Mouse (Mus musculus) neural tube, embryonic 14.5 days (tissue): ENCODE data around the gene Prkx. TPM values are rescaled to one million over a fixed set of nuclear protein-coding genes. Genes with fewer than 3 reads are reported as not detected.

Experiments used
- ATAC-seq: fragments of 200-750 bp; cut with Nextera tagmentation; 2 replicates; pipeline ENCODE4 v1.8.0; 2017; ENCODE audit warnings: low read depth, mild to moderate bottlenecking, moderate TSS enrichment, moderate library complexity
- H3K27ac ChIP-seq: fragments of 300-500 bp; sonication (generic); 2 replicates; pipeline ENCODE4 v1.5.1; 2014; ENCODE audit warnings: low read depth, mild to moderate bottlenecking, control low read depth, low read length, moderate library complexity, mixed read lengths
- H3K27me3 ChIP-seq: fragments of 300-500 bp; sonication (generic); 2 replicates; pipeline ENCODE4 v1.6.1; 2014; ENCODE audit warnings: low read length; ENCODE audit not compliant: control insufficient read depth, insufficient read depth
- H3K36me3 ChIP-seq: fragments of 300-500 bp; sonication (generic); 2 replicates; pipeline ENCODE4 v1.6.1; 2014; ENCODE audit warnings: low read length, mixed read lengths; ENCODE audit not compliant: control insufficient read depth, insufficient read depth
- H3K4me1 ChIP-seq: fragments of 300-500 bp; sonication (generic); 2 replicates; pipeline ENCODE4 v1.6.1; 2014; ENCODE audit warnings: low read length; ENCODE audit not compliant: control insufficient read depth, insufficient read depth
- H3K4me2 ChIP-seq: fragments of 300-500 bp; sonication (generic); 2 replicates; pipeline ENCODE4 v1.6.1; 2014; ENCODE audit warnings: mild to moderate bottlenecking, low read depth, low read length, control low read depth
- H3K4me3 ChIP-seq: fragments of 300-500 bp; sonication (generic); 2 replicates; pipeline ENCODE4 v1.5.1; 2014; ENCODE audit warnings: low read depth, low read length, control low read depth, mixed read lengths
- H3K9ac ChIP-seq: fragments of 300-500 bp; sonication (generic); replicated peaks from 2 replicates; pipeline ENCODE4 v1.6.1; 2014; ENCODE audit warnings: low read depth, mild to moderate bottlenecking, control low read depth, low read length, mixed read lengths
- H3K9me3 ChIP-seq: fragments of 300-500 bp; sonication (generic); 2 replicates; pipeline ENCODE4 v1.6.1; 2016; ENCODE audit warnings: low read length; ENCODE audit not compliant: control insufficient read depth
- WGBS: fragments of 180-500 bp; shearing (Covaris S2); extraction: QIAGEN DNeasy Blood & Tissue Kit; methylation state at CpG from one replicate; pipeline ENCODE4 v1.1.7; 2014; 5-methylcytosine and 5-hydroxymethylcytosine counted together
- polyA plus RNA-seq: library from polyadenylated mRNA; unstranded; fragments of >200 nt; fragmentation: Nextera tagmentation; extraction: Ambion mirVana; gene quantifications from 2 replicates; pipeline ENCODE4 v1.2.1, GENCODE M21; 2014

Prkx gene
- 28.9 and 32.8 TPM in 2 replicates for polyA plus RNA-seq

GRCm38 (mm10) chrX:77796238-77796835 is at the start of gene Prkx:
Gene Prkx, minus strand, starts transcription at chrX:77796278.
- H3K27me3 ChIP-seq, result no peaks in the 10 kb centered on the region
- H3K9ac ChIP-seq, result peak within 1 kb of the TSS; percentile 62
- peak within 1 kb of the TSS; percentile 70 for H3K27ac ChIP-seq
- WGBS, result 25% methylated on average over 18 of the region's 19 CpGs
- ATAC-seq, result peak; percentile 86
- no peaks in the 10 kb centered on the region for H3K36me3 ChIP-seq
- 0 out of 2 replicates have a peak, but pooled peaks cover 3% of the 10 kb centered on the region for H3K4me1 ChIP-seq
- H3K9me3 ChIP-seq, result no peaks in the 10 kb centered on the region
- H3K4me3 ChIP-seq, result peak within 1 kb of the TSS; percentile 56
- peak within 1 kb of the TSS; percentile 68 for H3K4me2 ChIP-seq

GRCm38 (mm10) chrX:77812031-77812430 is 16.0 kb upstream of the Prkx start:
- H3K4me3 ChIP-seq, result no peak overlapping the region
- no peaks in the 10 kb centered on the region for H3K9me3 ChIP-seq
- no peaks in the 10 kb centered on the region for H3K36me3 ChIP-seq
- H3K4me1 ChIP-seq, result no peaks in the 10 kb centered on the region
- H3K9ac ChIP-seq, result no peak overlapping the region
- H3K27ac ChIP-seq, result no peak overlapping the region
- WGBS, result 66% methylated on average over 6 of the region's 6 CpGs
- H3K4me2 ChIP-seq, result no peak overlapping the region
- H3K27me3 ChIP-seq, result no peaks in the 10 kb centered on the region
- ATAC-seq, result no peak

- Histone ChIP-seq H3K4me2 (peak overlapping the region; percentile 41), H3K4me1 (no peaks in the 10 kb centered on the region), H3K27ac (peak overlapping the region; percentile 48), H3K36me3 (no peaks in the 10 kb centered on the region), H3K27me3 (no peaks in the 10 kb centered on the region), H3K4me3 (peak overlapping the region; percentile 35), H3K9me3 (no peaks in the 10 kb centered on the region), H3K9ac (peak overlapping the region; percentile 32; the same call in 1 of the 2 replicates)
- 21% methylated on average over 17 of the region's 17 CpGs for WGBS
- peak; percentile 88 for ATAC-seq
Measured at GRCm38 (mm10) chrX:77810608-77811206, 14.6 kb upstream of the Prkx start.

GRCm38 (mm10) chrX:77808602-77809001 is 12.5 kb upstream of the Prkx start:
- WGBS, result 21% methylated on average over 2 of the region's 2 CpGs

GRCm38 (mm10) chrX:77802293-77802692 is 6.2 kb upstream of the Prkx start:
- WGBS, result 84% methylated on average over 2 of the region's 2 CpGs

More at GRCm38 (mm10) chrX:77808602-77809001, 12.5 kb upstream of the Prkx start:
- Histone ChIP-seq H3K4me3 (no peak overlapping the region), H3K9ac (no peak overlapping the region), H3K9me3 (no peaks in the 10 kb centered on the region), H3K36me3 (no peaks in the 10 kb centered on the region), H3K4me2 (no peak overlapping the region), H3K4me1 (no peaks in the 10 kb centered on the region), H3K27me3 (no peaks in the 10 kb centered on the region), H3K27ac (no peak overlapping the region)
- ATAC-seq, result no peak

GRCm38 (mm10) chrX:77801543-77801942 is 5.5 kb upstream of the Prkx start:
- Histone ChIP-seq H3K4me1 (no peaks in the 10 kb centered on the region), H3K27me3 (no peaks in the 10 kb centered on the region), H3K27ac (no peak overlapping the region), H3K4me2 (no peak overlapping the region), H3K4me3 (no peak overlapping the region), H3K9me3 (no peaks in the 10 kb centered on the region), H3K9ac (no peak overlapping the region), H3K36me3 (no peaks in the 10 kb centered on the region)
- ATAC-seq, result no peak
- 82% methylated on average over 1 of the region's 1 CpGs for WGBS

More at GRCm38 (mm10) chrX:77802293-77802692, 6.2 kb upstream of the Prkx start:
- no peaks in the 10 kb centered on the region for H3K27me3 ChIP-seq
- no peak overlapping the region for H3K4me2 ChIP-seq
- H3K27ac ChIP-seq, result no peak overlapping the region
- no peak overlapping the region for H3K9ac ChIP-seq
- no peaks in the 10 kb centered on the region for H3K9me3 ChIP-seq
- no peaks in the 10 kb centered on the region for H3K4me1 ChIP-seq
- no peaks in the 10 kb centered on the region for H3K36me3 ChIP-seq
- ATAC-seq, result no peak
- no peak overlapping the region for H3K4me3 ChIP-seq

GRCm38 (mm10) chrX:77799554-77799953 is 3.5 kb upstream of the Prkx start:
- no peak overlapping the region for H3K27ac ChIP-seq
- H3K36me3 ChIP-seq, result no peaks in the 10 kb centered on the region
- no peaks in the 10 kb centered on the region for H3K27me3 ChIP-seq
- no peak overlapping the region for H3K4me2 ChIP-seq
- H3K9ac ChIP-seq, result no peak overlapping the region
- ATAC-seq, result no peak
- no peaks in the 10 kb centered on the region for H3K4me1 ChIP-seq
- H3K9me3 ChIP-seq, result no peaks in the 10 kb centered on the region
- 88% methylated on average over 3 of the region's 3 CpGs for WGBS
- H3K4me3 ChIP-seq, result no peak overlapping the region

GRCm38 (mm10) chrX:77797801-77798200 is 1.7 kb upstream of the Prkx start:
- H3K4me3 ChIP-seq, result no peak overlapping the region
- H3K27me3 ChIP-seq, result no peaks in the 10 kb centered on the region
- H3K4me2 ChIP-seq, result no peak overlapping the region
- ATAC-seq, result no peak
- H3K9me3 ChIP-seq, result no peaks in the 10 kb centered on the region
- 0 out of 2 replicates have a peak, but pooled peaks cover 3% of the 10 kb centered on the region for H3K4me1 ChIP-seq
- H3K9ac ChIP-seq, result no peak overlapping the region
- no peak overlapping the region for H3K27ac ChIP-seq
- no peaks in the 10 kb centered on the region for H3K36me3 ChIP-seq

- no peaks in the 10 kb centered on the region for H3K9me3 ChIP-seq
- 0 out of 2 replicates have a peak, but pooled peaks cover 3% of the 10 kb centered on the region for H3K4me1 ChIP-seq
- H3K4me3 ChIP-seq, result no peak overlapping the region
- no peaks in the 10 kb centered on the region for H3K36me3 ChIP-seq
- H3K27ac ChIP-seq, result no peak overlapping the region; the same call in 1 of the 2 replicates
- no peak for ATAC-seq
- WGBS, result 76% methylated on average over 1 of the region's 1 CpGs
- no peak overlapping the region for H3K9ac ChIP-seq
- H3K4me2 ChIP-seq, result peak overlapping the region; percentile 68; the same call in 1 of the 2 replicates
- no peaks in the 10 kb centered on the region for H3K27me3 ChIP-seq
Measured at GRCm38 (mm10) chrX:77796916-77797315, 838 bp upstream of the Prkx start.
